Mouse (Mus musculus) limb, embryonic 14.5 days (tissue): ENCODE measurements around the gene Sae1. TPM values are rescaled to one million over a fixed set of nuclear protein-coding genes. Genes with fewer than 3 reads are reported as not detected.

Source experiments
- ATAC-seq: fragments of 200-750 bp; cut with Nextera tagmentation; 2 replicates; pipeline ENCODE4 v1.8.0; 2017; ENCODE audit warnings: low read depth, moderate number of reproducible peaks, moderate TSS enrichment; ENCODE audit not compliant: low FRiP score
- DNase-seq: peaks from one replicate; pipeline ENCODE4 v3.0.0-alpha.2; 2015; ENCODE audit warnings: low spot score
- H3K27ac ChIP-seq: fragments of 300-500 bp; sonication (generic); replicated peaks from 2 replicates; pipeline ENCODE4 v1.5.1; 2014; ENCODE audit warnings: low read depth, mild to moderate bottlenecking, low read length, moderate library complexity, mixed read lengths
- H3K27me3 ChIP-seq: fragments of 300-500 bp; sonication (generic); 2 replicates; pipeline ENCODE4 v1.6.1; 2014; ENCODE audit warnings: low read length, mixed read lengths; ENCODE audit not compliant: control insufficient read depth, insufficient read depth
- H3K36me3 ChIP-seq: fragments of 300-500 bp; sonication (generic); 2 replicates; pipeline ENCODE4 v1.6.1; 2014; ENCODE audit warnings: mild to moderate bottlenecking, low read length, moderate library complexity, mixed read lengths; ENCODE audit not compliant: control insufficient read depth, insufficient read depth
- H3K4me1 ChIP-seq: fragments of 300-500 bp; sonication (generic); 2 replicates; pipeline ENCODE4 v1.6.1; 2014; ENCODE audit warnings: antibody characterized with exemption, low read length, mixed read lengths; ENCODE audit not compliant: control insufficient read depth, insufficient read depth
- H3K4me2 ChIP-seq: fragments of 300-500 bp; sonication (generic); replicated peaks from 2 replicates; pipeline ENCODE4 v1.6.1; 2014; ENCODE audit warnings: low read depth, mild to moderate bottlenecking, low read length, moderate library complexity; ENCODE audit not compliant: severe bottlenecking
- H3K4me3 ChIP-seq: fragments of 300-500 bp; sonication (generic); replicated peaks from 2 replicates; pipeline ENCODE4 v1.5.1; 2014; ENCODE audit warnings: low read length
- H3K9ac ChIP-seq: fragments of 300-500 bp; sonication (generic); 2 replicates; pipeline ENCODE4 v1.6.1; 2014; ENCODE audit warnings: mild to moderate bottlenecking, low read depth, low read length, moderate library complexity; ENCODE audit not compliant: severe bottlenecking
- H3K9me3 ChIP-seq: fragments of 300-500 bp; sonication (generic); 2 replicates; pipeline ENCODE4 v1.6.1; 2016; ENCODE audit warnings: low read length; ENCODE audit not compliant: control insufficient read depth
- POLR2A ChIP-seq: fragments of 200-500 bp; IDR thresholded peaks from 2 replicates; pipeline ENCODE4 v1.8.0; 2012; ENCODE audit warnings: inconsistent platforms, mild to moderate bottlenecking, moderate library complexity, borderline replicate concordance; ENCODE audit not compliant: insufficient read depth, insufficient read length; ENCODE audit errors: extremely low read depth
- WGBS: fragments of 180-500 bp; shearing (Covaris S2); extraction: QIAGEN DNeasy Blood & Tissue Kit; methylation state at CpG from one replicate; pipeline ENCODE4 v1.1.7; 2014; 5-methylcytosine and 5-hydroxymethylcytosine counted together
- polyA plus RNA-seq, 2 experiments: library from polyadenylated mRNA; depleted of rRNA in 1 of 2; stranded (reverse) in 1 of 2; unstranded in 1 of 2; fragments of >200 nt; fragmentation: Nextera tagmentation in 1 of 2; extraction: Ambion mirVana in 1 of 2; gene quantifications; 2 replicates each; pipeline versions ENCODE4 v1.2.1 to v1.2.3; 2012 to 2014

Sae1 gene
- polyA plus RNA-seq, 2 experiments: 172 to 273 TPM

GRCm38 (mm10) chr7:16325920-16326606, 61.5 kb downstream of the Sae1 start:
- DNase-seq (peak; percentile 76), ATAC-seq (peak; percentile 20; the same call in 1 of the 2 replicates)
- TF ChIP-seq POLR2A: no peak
- no peaks in the 10 kb centered on the region for H3K27me3 ChIP-seq
- H3K4me3 ChIP-seq: no peak overlapping the region
- 32% methylated on average over 8 of the region's 8 CpGs for WGBS
- no peak overlapping the region for H3K27ac ChIP-seq
- no peaks in the 10 kb centered on the region for H3K9me3 ChIP-seq
- no peaks in the 10 kb centered on the region for H3K4me1 ChIP-seq
- H3K4me2 ChIP-seq: no peak overlapping the region
- peaks cover 49% of the 10 kb centered on the region for H3K36me3 ChIP-seq
- H3K9ac ChIP-seq: 0 out of 2 replicates have a peak overlapping the region, but pooled peaks have one; percentile 16

- H3K27ac ChIP-seq: no peak overlapping the region
- H3K9me3 ChIP-seq: no peaks in the 10 kb centered on the region
- no peak for TF ChIP-seq POLR2A
- H3K4me3 ChIP-seq: no peak overlapping the region
- WGBS: 79% methylated on average over 7 of the region's 7 CpGs
- H3K36me3 ChIP-seq: peaks cover 40% of the 10 kb centered on the region
- no peaks in the 10 kb centered on the region for H3K4me1 ChIP-seq
- no peak overlapping the region for H3K4me2 ChIP-seq
- H3K9ac ChIP-seq: no peak overlapping the region
- no peaks in the 10 kb centered on the region for H3K27me3 ChIP-seq
- ATAC-seq (0 out of 2 replicates have a peak, but pooled peaks have one; percentile 21), DNase-seq (no peak)
These were observed 62.9 kb downstream of the Sae1 start for GRCm38 (mm10) chr7:16324661-16325060.

- H3K9me3 ChIP-seq: no peaks in the 10 kb centered on the region
- DNase-seq (no peak), ATAC-seq (no peak)
- no peaks in the 10 kb centered on the region for H3K4me1 ChIP-seq
- H3K27ac ChIP-seq: no peak overlapping the region
- peaks cover 9% of the 10 kb centered on the region for H3K36me3 ChIP-seq
- H3K4me2 ChIP-seq: no peak overlapping the region
- no peak for TF ChIP-seq POLR2A
- H3K4me3 ChIP-seq: no peak overlapping the region
- H3K27me3 ChIP-seq: no peaks in the 10 kb centered on the region
- 84% methylated on average over 6 of the region's 6 CpGs for WGBS
- H3K9ac ChIP-seq: no peak overlapping the region
These were observed 67.1 kb downstream of the Sae1 start for GRCm38 (mm10) chr7:16320479-16320878.

GRCm38 (mm10) chr7:16319216-16319615, 68.4 kb downstream of the Sae1 start:
- Histone ChIP-seq H3K4me1 (peaks cover 2% of the 10 kb centered on the region; the same call in 1 of the 2 replicates), H3K27me3 (no peaks in the 10 kb centered on the region), H3K9me3 (no peaks in the 10 kb centered on the region), H3K4me2 (no peak overlapping the region), H3K36me3 (peaks cover 6% of the 10 kb centered on the region; the same call in 1 of the 2 replicates), H3K9ac (no peak overlapping the region), H3K27ac (no peak overlapping the region), H3K4me3 (no peak overlapping the region)
- DNase-seq: no peak
- ATAC-seq: no peak
- TF ChIP-seq POLR2A: no peak
- WGBS: 93% methylated on average over 4 of the region's 4 CpGs

- TF ChIP-seq POLR2A: no peak
- Histone ChIP-seq H3K4me3 (no peak overlapping the region), H3K9me3 (no peaks in the 10 kb centered on the region), H3K9ac (no peak overlapping the region), H3K27ac (no peak overlapping the region), H3K4me2 (no peak overlapping the region), H3K27me3 (no peaks in the 10 kb centered on the region), H3K36me3 (peaks cover 6% of the 10 kb centered on the region; the same call in 1 of the 2 replicates), H3K4me1 (peaks cover 16% of the 10 kb centered on the region)
- ATAC-seq: no peak
- DNase-seq: no peak
- 84% methylated on average over 14 of the region's 14 CpGs for WGBS
These were observed 70.5 kb downstream of the Sae1 start for GRCm38 (mm10) chr7:16317094-16317493.
